Mouse (Mus musculus): ENCODE measurements at regions not wholly inside any gene's neighbourhood (a gene's known extent, or its start where the extent isn't known, plus 50 kb on each side); places are given as distances from the start of the nearest gene placed in this dataset.
"Not testable (repeated sequence)": the region's sequence is repeated elsewhere in the genome, so short reads cannot be mapped to it uniquely, and the experiment has no call there.

- no peak for DNase-seq
These were observed 336.7 kb upstream of the Tbl1xr1 start for GRCm38 (mm10) chr3:21739720-21740119.

- no peak for DNase-seq
These were observed 332.3 kb upstream of the Tbl1xr1 start for GRCm38 (mm10) chr3:21744107-21744506.

GRCm38 (mm10) chr3:21760516-21761218 is 315.8 kb upstream of the Tbl1xr1 start:
- peak; percentile 12 for DNase-seq

- DNase-seq: no peak
These were observed 315.2 kb upstream of the Tbl1xr1 start for GRCm38 (mm10) chr3:21761219-21761600.

- no peak for DNase-seq
These were observed 314.5 kb upstream of the Tbl1xr1 start for GRCm38 (mm10) chr3:21761909-21762308.

GRCm38 (mm10) chr3:21768081-21768480 is 308.4 kb upstream of the Tbl1xr1 start:
- DNase-seq: no peak

- DNase-seq: peak; percentile 10
These were observed 306.4 kb upstream of the Tbl1xr1 start for GRCm38 (mm10) chr3:21769920-21770547.

GRCm38 (mm10) chr3:21771752-21772298 is 304.6 kb upstream of the Tbl1xr1 start:
- DNase-seq: no peak

GRCm38 (mm10) chr3:21774172-21774842 is 302.1 kb upstream of the Tbl1xr1 start:
- no peak for DNase-seq

- no peak for DNase-seq
These were observed 297.7 kb upstream of the Tbl1xr1 start for GRCm38 (mm10) chr3:21778789-21779188.

- DNase-seq: no peak
These were observed 284.3 kb upstream of the Tbl1xr1 start for GRCm38 (mm10) chr3:21791983-21792631.

- peak; percentile 48 for DNase-seq
These were observed 278.3 kb upstream of the Tbl1xr1 start for GRCm38 (mm10) chr3:21798139-21798538.

- DNase-seq: not testable (repeated sequence)
These were observed 272.6 kb upstream of the Tbl1xr1 start for GRCm38 (mm10) chr3:21803886-21804285.

GRCm38 (mm10) chr3:21806494-21807157 is 269.8 kb upstream of the Tbl1xr1 start:
- no peak for DNase-seq

- DNase-seq: no peak
These were observed 267.9 kb upstream of the Tbl1xr1 start for GRCm38 (mm10) chr3:21808539-21808938.

- DNase-seq: no peak
These were observed 266.5 kb upstream of the Tbl1xr1 start for GRCm38 (mm10) chr3:21809769-21810470.

GRCm38 (mm10) chr3:21813401-21813800 is 263.1 kb upstream of the Tbl1xr1 start:
- no peak for DNase-seq

GRCm38 (mm10) chr3:21816968-21817858 is 259.2 kb upstream of the Tbl1xr1 start:
- peak; percentile 31 for DNase-seq

GRCm38 (mm10) chr3:21819030-21819429 is 257.4 kb upstream of the Tbl1xr1 start:
- no peak for DNase-seq

GRCm38 (mm10) chr3:21820051-21820598 is 256.3 kb upstream of the Tbl1xr1 start:
- DNase-seq: no peak

GRCm38 (mm10) chr3:21822675-21823074 is 253.8 kb upstream of the Tbl1xr1 start:
- no peak for DNase-seq
